Mouse (Mus musculus): ENCODE measurements around the gene Btbd17.

DNA sequence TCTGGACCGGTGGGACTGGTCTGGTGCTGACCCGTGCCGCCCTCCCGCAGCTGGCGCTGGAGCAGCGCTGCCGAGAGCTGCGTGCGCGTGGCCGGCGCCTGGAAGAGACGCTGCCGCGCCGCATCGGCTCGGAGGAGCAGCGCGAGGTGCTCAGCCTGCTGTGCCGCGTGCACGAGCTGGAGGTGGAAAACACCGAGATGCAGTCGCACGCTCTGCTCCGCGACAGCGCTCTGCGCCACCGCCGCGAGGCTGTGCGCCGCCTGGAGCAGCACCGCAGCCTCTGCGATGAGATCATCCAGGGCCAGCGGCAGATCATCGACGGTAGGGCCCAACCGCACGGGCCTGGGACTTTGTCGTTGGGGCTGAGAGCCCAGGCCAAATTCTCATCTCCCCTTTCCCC, 9.4 kb downstream of the Btbd17 start:
- no peak for TF ChIP-seq GATA1 (IDR thresholded peaks at IDR 0.05; ENCODE audit: low read length)
- TF ChIP-seq TAL1 (IDR thresholded peaks at IDR 0.05; ENCODE audit: low read length), result no peak
